Mouse (Mus musculus) liver, adult 2 months (tissue): ENCODE measurements around the gene Gxylt2. TPM values are rescaled to one million over a fixed set of nuclear protein-coding genes. Genes with fewer than 3 reads are reported as not detected.

Experiments used
- DNase-seq: peaks from one replicate; pipeline ENCODE4 v3.0.0-alpha.2; 2011; ENCODE audit warnings: low read depth, low spot score; ENCODE audit errors: extremely low read depth
- H3K27ac ChIP-seq: fragments of 200-500 bp; replicated peaks from 2 replicates; pipeline ENCODE4 v1.5.1; 2012; ENCODE audit warnings: low read depth, mild to moderate bottlenecking, control low read depth, inconsistent platforms, low read length; ENCODE audit not compliant: insufficient read depth
- H3K27me3 ChIP-seq: fragments of 200-500 bp; 2 replicates; pipeline ENCODE4 v1.6.1; 2012; ENCODE audit warnings: mild to moderate bottlenecking, moderate library complexity, low read length, inconsistent platforms; ENCODE audit not compliant: control insufficient read depth, insufficient read depth
- H3K36me3 ChIP-seq: fragments of 200-500 bp; 2 replicates; pipeline ENCODE4 v1.6.1; 2012; ENCODE audit warnings: low read length, inconsistent platforms; ENCODE audit not compliant: control insufficient read depth, insufficient read depth
- H3K4me1 ChIP-seq: fragments of 200-500 bp; 2 replicates; pipeline ENCODE4 v1.6.1; 2011; ENCODE audit warnings: low read length; ENCODE audit not compliant: control insufficient read depth, insufficient read depth
- H3K4me3 ChIP-seq: fragments of 200-500 bp; 2 replicates; pipeline ENCODE4 v1.5.1; 2011; ENCODE audit warnings: low read depth, mild to moderate bottlenecking, control low read depth, low read length, moderate library complexity; ENCODE audit not compliant: insufficient read depth
- H3K79me2 ChIP-seq: fragments of 200-500 bp; 2 replicates; pipeline ENCODE4 v1.6.1; 2012; ENCODE audit warnings: inconsistent platforms, mild to moderate bottlenecking, low read length, moderate library complexity; ENCODE audit not compliant: control insufficient read depth, insufficient read depth
- H3K9ac ChIP-seq: fragments of 200-500 bp; 2 replicates; pipeline ENCODE4 v1.6.1; 2012; ENCODE audit warnings: low read depth, mild to moderate bottlenecking, control low read depth, inconsistent platforms, low read length
- CTCF ChIP-seq: fragments of 200-500 bp; IDR thresholded peaks from 2 replicates; pipeline ENCODE4 v1.5.1; 2011; ENCODE audit warnings: low read depth, low read length, control low read depth
- POLR2A ChIP-seq: fragments of 200-500 bp; IDR thresholded peaks from 2 replicates; pipeline ENCODE4 v1.6.1; 2011; ENCODE audit warnings: low read length, control low read depth; ENCODE audit not compliant: insufficient read depth; ENCODE audit errors: extremely low read depth
- WGBS: fragments of 180-500 bp; shearing (Covaris S2); methylation state at CpG from one replicate; pipeline ENCODE4 v1.1.7; 2018; 5-methylcytosine and 5-hydroxymethylcytosine counted together
- polyA plus RNA-seq: library from polyadenylated mRNA; depleted of rRNA; stranded (reverse); fragments of >200 nt; gene quantifications from 2 replicates; pipeline ENCODE4 v1.2.3, GENCODE M21; 2012
- total RNA-seq: library from RNA; depleted of rRNA; stranded (reverse); fragments of >200 nt; gene quantifications from 2 replicates; pipeline ENCODE4 v1.2.3, GENCODE M21; 2014

Gene Gxylt2
- total and polyA plus RNA-seq, 2 experiments: under 0.01 TPM; not detected in 1

GRCm38 (mm10) chr6:100715296-100715828, 10.8 kb downstream of the Gxylt2 start:
- no peaks in the 10 kb centered on the region for H3K36me3 ChIP-seq
- DNase-seq: no peak
- no peaks in the 10 kb centered on the region for H3K79me2 ChIP-seq
- WGBS: 85% methylated on average over 8 of the region's 8 CpGs
- no peaks in the 10 kb centered on the region for H3K27me3 ChIP-seq
- no peak overlapping the region for H3K4me3 ChIP-seq
- no peak overlapping the region for H3K27ac ChIP-seq
- no peak overlapping the region for H3K9ac ChIP-seq
- TF ChIP-seq POLR2A (no peak), CTCF (no peak)
- no peaks in the 10 kb centered on the region for H3K4me1 ChIP-seq

GRCm38 (mm10) chr6:100716152-100716551, 11.6 kb downstream of the Gxylt2 start:
- no peaks in the 10 kb centered on the region for H3K36me3 ChIP-seq
- H3K9ac ChIP-seq: no peak overlapping the region
- 58% methylated on average over 7 of the region's 7 CpGs for WGBS
- no peak for TF ChIP-seq POLR2A
- TF ChIP-seq CTCF: no peak
- H3K27me3 ChIP-seq: no peaks in the 10 kb centered on the region
- no peak overlapping the region for H3K4me3 ChIP-seq
- H3K4me1 ChIP-seq: no peaks in the 10 kb centered on the region
- H3K79me2 ChIP-seq: no peaks in the 10 kb centered on the region
- H3K27ac ChIP-seq: no peak overlapping the region
- DNase-seq: no peak

- DNase-seq: no peak
- Histone ChIP-seq H3K4me3 (no peak overlapping the region), H3K27ac (no peak overlapping the region), H3K36me3 (no peaks in the 10 kb centered on the region), H3K79me2 (no peaks in the 10 kb centered on the region), H3K27me3 (no peaks in the 10 kb centered on the region), H3K9ac (no peak overlapping the region), H3K4me1 (no peaks in the 10 kb centered on the region)
- WGBS: 64% methylated on average over 8 of the region's 8 CpGs
- TF ChIP-seq CTCF (no peak), POLR2A (no peak)
These were observed 12.3 kb downstream of the Gxylt2 start for GRCm38 (mm10) chr6:100716817-100717216.

GRCm38 (mm10) chr6:100720098-100720501, 15.6 kb downstream of the Gxylt2 start:
- 76% methylated on average over 6 of the region's 6 CpGs for WGBS
- H3K9ac ChIP-seq: no peak overlapping the region
- no peak overlapping the region for H3K4me3 ChIP-seq
- H3K4me1 ChIP-seq: no peaks in the 10 kb centered on the region
- H3K27ac ChIP-seq: no peak overlapping the region
- no peaks in the 10 kb centered on the region for H3K27me3 ChIP-seq
- DNase-seq: no peak
- H3K79me2 ChIP-seq: no peaks in the 10 kb centered on the region
- TF ChIP-seq POLR2A (no peak), CTCF (no peak)
- H3K36me3 ChIP-seq: no peaks in the 10 kb centered on the region

- TF ChIP-seq POLR2A (no peak), CTCF (no peak)
- no peak for DNase-seq
- WGBS: 35% methylated on average over 17 of the region's 17 CpGs
These were observed 16.6 kb downstream of the Gxylt2 start for GRCm38 (mm10) chr6:100720882-100721721.

GRCm38 (mm10) chr6:100731996-100732375, 27.5 kb downstream of the Gxylt2 start:
- Histone ChIP-seq H3K79me2 (no peaks in the 10 kb centered on the region), H3K27ac (no peak overlapping the region), H3K27me3 (no peaks in the 10 kb centered on the region), H3K9ac (no peak overlapping the region), H3K4me3 (no peak overlapping the region), H3K36me3 (no peaks in the 10 kb centered on the region), H3K4me1 (no peaks in the 10 kb centered on the region)
- TF ChIP-seq POLR2A (no peak), CTCF (no peak)
- 45% methylated on average over 9 of the region's 9 CpGs for WGBS
- peak; percentile 77 for DNase-seq

More at GRCm38 (mm10) chr6:100720882-100721721, 16.6 kb downstream of the Gxylt2 start:
- no peak overlapping the region for H3K4me3 ChIP-seq
- H3K4me1 ChIP-seq: no peaks in the 10 kb centered on the region
- no peaks in the 10 kb centered on the region for H3K27me3 ChIP-seq
- H3K36me3 ChIP-seq: no peaks in the 10 kb centered on the region
- no peak overlapping the region for H3K9ac ChIP-seq
- no peaks in the 10 kb centered on the region for H3K79me2 ChIP-seq
- no peak overlapping the region for H3K27ac ChIP-seq
